Mouse (Mus musculus): ENCODE data around the gene Ppp2r2c.

DNA sequence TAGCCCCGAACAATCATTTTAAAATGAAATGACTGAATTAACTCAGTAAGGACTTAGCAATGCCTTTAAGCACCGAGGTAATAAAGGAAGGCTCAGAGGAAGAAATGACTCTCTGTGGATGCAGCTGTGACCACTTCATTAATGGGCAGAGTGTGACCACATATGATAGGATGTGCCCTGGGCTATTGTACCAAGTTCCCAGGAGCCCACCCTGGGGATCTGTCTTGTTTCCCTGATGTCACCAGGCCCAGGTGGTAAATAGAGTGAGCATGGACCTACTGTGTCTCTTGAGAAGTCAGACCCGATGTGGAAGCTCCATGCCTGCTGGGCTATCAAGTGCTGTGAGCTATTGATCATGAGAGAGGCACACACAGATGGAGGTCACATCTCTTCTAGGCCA lies 13.1 kb upstream of the Ppp2r2c start:
- TF ChIP-seq CTCF (IDR thresholded peaks at IDR 0.05; ENCODE audit: low read depth) (no peak), EP300 (IDR thresholded peaks at IDR 0.05; ENCODE audit: low read depth) (no peak)

Measured in liver, embryonic 14.5 days (tissue).